Mouse (Mus musculus): ENCODE results near the gene Cpn2. TPM values are rescaled to one million over a fixed set of nuclear protein-coding genes. Genes with fewer than 3 reads are reported as not detected.

Cpn2 gene
- polyA plus RNA-seq, 1 experiment from 2014 or later, result not detected

DNA sequence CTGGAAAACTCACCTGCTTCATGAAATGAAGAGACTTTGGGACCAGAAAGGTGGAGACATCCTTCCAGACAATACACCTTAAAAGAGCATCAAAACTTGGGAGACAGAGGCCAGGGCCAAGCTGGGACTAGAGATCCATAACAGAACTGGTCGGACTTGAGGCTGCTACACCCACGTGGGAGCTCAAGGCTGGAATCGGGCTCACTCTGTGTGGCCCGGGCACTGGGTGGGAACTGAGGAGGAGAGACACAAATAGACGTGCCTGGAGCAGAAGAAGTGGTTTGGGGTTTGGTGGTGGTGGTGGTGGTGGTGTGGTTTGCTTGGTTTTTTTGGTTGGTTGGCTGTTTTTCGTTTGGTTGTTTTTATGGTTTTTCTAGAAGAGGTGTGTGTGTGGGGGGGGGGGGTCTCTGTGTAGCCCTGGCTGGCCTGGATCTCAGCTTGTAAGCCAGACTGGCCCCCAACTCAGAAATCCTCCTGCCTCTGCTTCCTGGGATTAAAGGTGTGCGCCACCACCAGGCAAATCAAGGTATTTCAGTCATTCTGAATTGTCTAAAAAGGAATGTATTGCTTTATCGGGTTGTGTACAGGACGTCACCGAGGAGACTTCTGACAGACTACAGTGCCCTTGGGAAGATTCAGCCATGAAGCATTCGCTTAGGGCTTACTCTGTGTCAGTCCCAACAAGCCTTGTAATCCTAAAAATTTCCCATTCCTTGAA, 60.0 kb downstream of the Cpn2 start:
- Histone ChIP-seq H3K27ac (no peak overlapping the region), H3K27me3 (peaks cover 3% of the 10 kb centered on the region; the same call in 1 of the 2 replicates), H3K4me2 (no peak overlapping the region), H3K4me3 (no peak overlapping the region), H3K9me3 (replicated peaks) (0 out of 2 replicates have a peak, but pooled peaks cover 3% of the 10 kb centered on the region), H3K36me3 (no peaks in the 10 kb centered on the region), H3K9ac (no peak overlapping the region), H3K4me1 (replicated peaks) (no peaks in the 10 kb centered on the region)
- WGBS, result 87% methylated on average over 11 of the region's 11 CpGs
- ATAC-seq (replicated peaks; ENCODE audit: insufficient number of reproducible peaks, insufficient read depth, low FRiP score, low read depth), result no peak

Other genes starting within 250 kb of the Cpn2 start
- gene Hes1, start 203.1 kb downstream of the Cpn2 start, polyA plus RNA-seq (2015; fragmentation: Nextera tagmentation; extraction: Ambion mirVana), result 23.2 and 29.0 TPM in 2 replicates
- gene Lrrc15, start 15.8 kb upstream of the Cpn2 start, polyA plus RNA-seq (2015; fragmentation: Nextera tagmentation; extraction: Ambion mirVana), result 0.26 and 0.28 TPM in 2 replicates
- 1.3 and 1.6 TPM in 2 replicates for gene Gp5, start 43.3 kb upstream of the Cpn2 start, polyA plus RNA-seq (2015; fragmentation: Nextera tagmentation; extraction: Ambion mirVana)
- gene Atp13a3, start 138.5 kb upstream of the Cpn2 start, polyA plus RNA-seq (2015; fragmentation: Nextera tagmentation; extraction: Ambion mirVana), result 8.4 and 9.4 TPM in 2 replicates